Mouse (Mus musculus): ENCODE data around the gene Arpc4. TPM values are rescaled to one million over a fixed set of nuclear protein-coding genes. Genes with fewer than 3 reads are reported as not detected.

The Arpc4 gene
- polyA plus RNA-seq, 1 experiment from 2014 or later = 363 TPM

DNA sequence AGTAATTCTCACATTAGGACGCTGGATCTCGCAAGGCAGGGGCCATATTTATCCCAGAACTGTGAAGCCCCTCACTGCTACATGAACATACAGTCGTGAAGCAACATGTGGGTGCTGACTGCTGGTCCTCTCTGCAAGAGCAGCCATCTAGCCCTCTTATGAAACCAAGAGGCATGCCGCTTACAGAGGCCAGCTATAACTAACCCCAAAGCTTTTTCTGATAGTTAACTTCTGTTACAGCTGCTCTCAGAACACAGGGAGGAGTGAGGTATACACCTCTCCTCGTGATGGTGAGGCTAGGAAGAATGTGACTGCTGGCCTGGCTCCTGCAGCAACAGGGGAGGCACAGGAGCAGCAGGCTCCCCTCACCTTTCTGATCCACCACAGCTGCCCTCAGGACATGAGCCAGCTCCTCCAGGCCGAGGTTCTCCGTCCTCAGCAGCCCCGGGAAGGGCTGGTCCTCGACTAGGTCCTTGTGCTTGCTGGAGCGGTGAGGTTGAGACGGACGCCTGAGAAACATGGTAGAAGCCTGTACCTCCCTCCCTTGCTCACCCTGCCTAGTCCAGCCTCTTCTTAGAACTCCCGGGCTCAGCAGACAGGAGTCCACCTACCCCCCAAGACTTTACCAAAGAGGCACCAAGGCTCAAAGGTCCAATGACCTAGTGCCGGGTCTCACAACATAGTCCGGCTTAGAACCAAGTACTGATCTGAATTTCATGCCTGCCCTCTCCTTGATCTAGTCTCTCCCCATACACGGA lies 40.7 kb downstream of the Arpc4 start:
- ATAC-seq (ENCODE audit: low FRiP score) = peak; percentile 74

DNA sequence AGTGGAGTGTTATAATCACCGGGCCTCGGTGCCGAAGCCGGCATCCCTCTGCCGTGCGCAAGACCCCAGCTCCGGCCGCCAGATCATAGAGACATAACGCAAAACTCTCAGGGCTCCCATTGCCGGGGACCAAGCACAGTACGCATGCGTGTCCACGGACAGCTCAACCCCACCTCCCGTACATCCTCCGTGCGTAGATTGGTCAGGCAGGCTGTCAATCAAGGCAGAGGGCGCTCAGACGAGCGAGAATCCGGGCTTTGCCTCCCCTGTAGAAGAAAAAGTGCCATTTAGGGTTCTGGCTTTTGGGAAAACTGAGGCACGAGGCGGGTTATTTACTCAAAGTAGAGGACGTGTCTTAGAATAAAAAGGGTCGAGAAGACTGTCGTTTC lies 41.3 kb downstream of the Arpc4 start, which contains the start of gene Rpusd3:
Rpusd3 (minus strand) TSS at position 142 of the 389 bp plus-strand sequence.
- Histone ChIP-seq H3K4me1 (peaks cover 14% of the 10 kb centered on the region), H3K9ac (peak within 1 kb of the TSS; percentile 64), H3K9me3 (replicated peaks) (no peaks in the 10 kb centered on the region), H3K36me3 (peaks cover 12% of the 10 kb centered on the region; the same call in 1 of the 2 replicates), H3K27me3 (no peaks in the 10 kb centered on the region; the same call in 1 of the 2 replicates), H3K4me3 (peak within 1 kb of the TSS; percentile 55), H3K4me2 (replicated peaks) (peak within 1 kb of the TSS; percentile 91), H3K27ac (no peak within 1 kb of the TSS)
- ATAC-seq (ENCODE audit: low FRiP score) = peak; percentile 98
- under 1% methylated on average over 25 of the region's 25 CpGs for whole genome bisulfite sequencing

More for the DNA sequence above, 40.7 kb downstream of the Arpc4 start:
- Histone ChIP-seq H3K9me3 (replicated peaks) (no peaks in the 10 kb centered on the region), H3K4me3 (peak overlapping the region; percentile 55), H3K4me2 (replicated peaks) (peak overlapping the region; percentile 91), H3K27ac (no peak overlapping the region), H3K4me1 (peaks cover 14% of the 10 kb centered on the region), H3K9ac (peak overlapping the region; percentile 64), H3K36me3 (peaks cover 14% of the 10 kb centered on the region; the same call in 1 of the 2 replicates), H3K27me3 (no peaks in the 10 kb centered on the region)
- 16% methylated on average over 16 of the region's 16 CpGs for WGBS

- no peak for ATAC-seq (ENCODE audit: low FRiP score)
- no peaks in the 10 kb centered on the region; the same call in 1 of the 2 replicates for H3K9me3 ChIP-seq (replicated peaks)
- no peak overlapping the region for H3K4me2 ChIP-seq (replicated peaks)
- 85% methylated on average over 4 of the region's 4 CpGs for WGBS
- H3K4me1 ChIP-seq = peaks cover 10% of the 10 kb centered on the region
- H3K36me3 ChIP-seq = no peaks in the 10 kb centered on the region
- no peak overlapping the region for H3K27ac ChIP-seq
- no peaks in the 10 kb centered on the region; the same call in 1 of the 2 replicates for H3K27me3 ChIP-seq
- no peak overlapping the region for H3K4me3 ChIP-seq
- H3K9ac ChIP-seq = no peak overlapping the region
Observed at GRCm38 (mm10) chr6:113423000-113423399, 45.1 kb downstream of the Arpc4 start.

DNA sequence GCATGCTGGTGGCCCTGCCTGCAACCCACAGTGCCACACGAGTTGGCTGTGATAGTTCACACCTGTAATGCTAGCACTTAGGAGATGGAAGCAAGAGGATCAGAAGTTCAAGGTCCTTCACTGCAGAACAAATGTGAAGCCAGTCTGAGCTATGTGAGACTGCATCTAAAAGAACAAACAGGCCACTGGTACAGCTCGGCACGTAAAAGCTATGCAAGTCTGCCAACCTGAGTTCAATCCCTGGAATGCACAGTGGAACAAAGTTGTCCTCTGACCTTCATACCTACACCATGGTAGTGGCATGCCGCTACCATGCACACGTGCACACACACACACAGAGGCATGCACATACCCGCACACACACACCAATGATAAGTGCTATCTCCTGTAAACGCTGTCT lies 46.3 kb downstream of the Arpc4 start:
- H3K27ac ChIP-seq = no peak overlapping the region
- no peak overlapping the region for H3K9ac ChIP-seq
- H3K4me1 ChIP-seq = peaks cover 3% of the 10 kb centered on the region; the same call in 1 of the 2 replicates
- no peaks in the 10 kb centered on the region; the same call in 1 of the 2 replicates for H3K27me3 ChIP-seq
- WGBS = 88% methylated on average over 7 of the region's 7 CpGs
- no peak overlapping the region for H3K4me3 ChIP-seq
- H3K36me3 ChIP-seq = no peaks in the 10 kb centered on the region
- no peak for ATAC-seq (ENCODE audit: low FRiP score)
- no peak overlapping the region for H3K4me2 ChIP-seq (replicated peaks)
- no peaks in the 10 kb centered on the region; the same call in 1 of the 2 replicates for H3K9me3 ChIP-seq (replicated peaks)

DNA sequence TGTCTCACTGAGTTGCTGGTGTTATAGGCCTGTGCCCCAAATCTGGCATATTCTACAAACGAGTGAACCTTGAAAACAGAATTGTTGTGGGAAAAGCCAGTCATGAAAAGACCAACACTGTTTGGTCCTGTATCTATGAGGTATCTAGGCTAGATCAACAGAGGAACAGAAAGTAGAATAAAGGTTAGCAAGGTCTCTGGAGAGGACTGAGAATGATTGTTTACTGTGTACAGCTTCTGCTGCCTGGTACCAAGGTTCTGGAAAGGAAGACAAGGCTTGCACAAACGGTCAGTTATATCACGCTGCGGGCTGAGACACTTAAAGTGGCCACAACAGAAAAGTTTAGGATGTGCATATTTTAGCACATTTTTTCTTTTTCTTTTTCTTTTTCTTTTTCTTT lies 48.8 kb downstream of the Arpc4 start:
- Histone ChIP-seq H3K4me2 (replicated peaks) (no peak overlapping the region), H3K27ac (no peak overlapping the region), H3K36me3 (no peaks in the 10 kb centered on the region), H3K4me3 (no peak overlapping the region), H3K9ac (no peak overlapping the region), H3K4me1 (no peaks in the 10 kb centered on the region), H3K9me3 (replicated peaks) (no peaks in the 10 kb centered on the region; the same call in 1 of the 2 replicates), H3K27me3 (no peaks in the 10 kb centered on the region; the same call in 1 of the 2 replicates)
- no peak for ATAC-seq (ENCODE audit: low FRiP score)
- WGBS = 94% methylated on average over 4 of the region's 4 CpGs

DNA sequence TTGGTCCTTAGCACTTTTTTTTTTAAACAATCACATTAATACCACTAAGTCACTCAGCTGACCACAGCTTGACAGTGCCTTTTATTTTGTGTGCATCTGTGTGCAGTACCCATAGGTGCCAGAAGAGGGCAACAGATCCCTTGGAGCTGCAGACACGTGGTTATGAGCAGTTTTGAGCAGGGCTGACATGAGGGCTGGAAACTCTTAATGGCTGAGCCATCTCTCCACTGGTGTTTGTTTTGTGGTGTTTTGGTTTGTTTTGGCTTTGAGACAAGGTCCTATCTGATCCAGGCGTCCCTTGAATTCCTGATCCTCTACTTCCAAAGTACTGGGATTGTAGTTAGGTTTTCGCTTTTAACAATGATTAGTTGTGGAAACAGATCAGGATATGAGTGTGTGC lies 49.5 kb downstream of the Arpc4 start:
- H3K9me3 ChIP-seq (replicated peaks) = no peaks in the 10 kb centered on the region; the same call in 1 of the 2 replicates
- WGBS = 63% methylated on average over 3 of the region's 3 CpGs
- H3K9ac ChIP-seq = no peak overlapping the region
- no peak overlapping the region for H3K4me3 ChIP-seq
- H3K4me2 ChIP-seq (replicated peaks) = no peak overlapping the region
- no peak overlapping the region for H3K27ac ChIP-seq
- no peak for ATAC-seq (ENCODE audit: low FRiP score)
- no peaks in the 10 kb centered on the region for H3K4me1 ChIP-seq
- no peaks in the 10 kb centered on the region for H3K36me3 ChIP-seq
- H3K27me3 ChIP-seq = no peaks in the 10 kb centered on the region; the same call in 1 of the 2 replicates

DNA sequence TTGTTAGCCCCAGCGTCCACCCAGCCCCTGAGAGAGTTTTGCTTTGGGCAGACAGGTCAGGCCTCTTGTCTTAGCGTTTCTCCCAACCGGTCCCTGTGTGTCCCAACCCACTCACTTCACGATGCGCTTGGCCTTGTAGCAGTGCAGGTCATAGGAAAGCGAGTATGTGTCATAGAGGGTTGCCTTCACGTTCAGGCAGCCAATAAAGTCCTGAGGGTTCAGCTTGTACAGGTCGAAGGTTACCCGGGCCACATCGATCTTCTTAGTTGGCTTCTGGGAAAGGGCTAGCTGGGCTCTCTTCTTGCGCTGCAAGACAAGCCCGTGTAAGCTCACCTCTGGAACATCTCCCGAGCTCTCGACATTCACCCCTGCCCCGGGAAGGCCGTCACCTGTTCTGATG lies 50.1 kb downstream of the Arpc4 start:
- H3K27ac ChIP-seq = no peak overlapping the region
- no peak for ATAC-seq (ENCODE audit: low FRiP score)
- no peaks in the 10 kb centered on the region for H3K36me3 ChIP-seq
- H3K9me3 ChIP-seq (replicated peaks) = no peaks in the 10 kb centered on the region; the same call in 1 of the 2 replicates
- H3K9ac ChIP-seq = no peak overlapping the region
- WGBS = 88% methylated on average over 16 of the region's 16 CpGs
- H3K4me3 ChIP-seq = no peak overlapping the region
- no peak overlapping the region for H3K4me2 ChIP-seq (replicated peaks)
- H3K4me1 ChIP-seq = no peaks in the 10 kb centered on the region
- no peaks in the 10 kb centered on the region; the same call in 1 of the 2 replicates for H3K27me3 ChIP-seq

DNA sequence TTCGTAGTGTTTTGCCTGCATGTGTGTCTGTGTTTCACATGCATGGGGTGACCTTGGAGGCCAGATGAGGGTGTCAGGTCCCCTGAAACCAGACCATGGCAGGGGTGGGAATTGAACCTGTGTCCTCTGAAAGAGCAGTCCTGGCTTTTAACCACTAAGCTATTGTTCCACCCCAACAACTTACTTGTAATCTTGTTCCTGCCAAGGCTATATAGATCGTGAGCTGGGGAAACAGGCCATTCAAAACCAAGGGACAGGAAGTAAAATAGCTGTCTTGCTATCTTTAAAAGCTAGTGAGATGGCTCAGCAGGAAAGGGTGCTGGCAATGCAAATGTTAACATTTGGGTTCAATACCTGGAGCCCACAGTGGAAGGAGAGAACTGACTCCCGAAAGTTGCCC lies 52.0 kb downstream of the Arpc4 start:
- no peaks in the 10 kb centered on the region for H3K36me3 ChIP-seq
- peaks cover 2% of the 10 kb centered on the region; the same call in 1 of the 2 replicates for H3K27me3 ChIP-seq
- no peak overlapping the region for H3K4me2 ChIP-seq (replicated peaks)
- no peak overlapping the region for H3K27ac ChIP-seq
- no peak overlapping the region for H3K9ac ChIP-seq
- no peak for ATAC-seq (ENCODE audit: low FRiP score)
- 76% methylated on average over 3 of the region's 3 CpGs for WGBS
- no peaks in the 10 kb centered on the region for H3K4me1 ChIP-seq
- no peaks in the 10 kb centered on the region; the same call in 1 of the 2 replicates for H3K9me3 ChIP-seq (replicated peaks)
- no peak overlapping the region for H3K4me3 ChIP-seq

DNA sequence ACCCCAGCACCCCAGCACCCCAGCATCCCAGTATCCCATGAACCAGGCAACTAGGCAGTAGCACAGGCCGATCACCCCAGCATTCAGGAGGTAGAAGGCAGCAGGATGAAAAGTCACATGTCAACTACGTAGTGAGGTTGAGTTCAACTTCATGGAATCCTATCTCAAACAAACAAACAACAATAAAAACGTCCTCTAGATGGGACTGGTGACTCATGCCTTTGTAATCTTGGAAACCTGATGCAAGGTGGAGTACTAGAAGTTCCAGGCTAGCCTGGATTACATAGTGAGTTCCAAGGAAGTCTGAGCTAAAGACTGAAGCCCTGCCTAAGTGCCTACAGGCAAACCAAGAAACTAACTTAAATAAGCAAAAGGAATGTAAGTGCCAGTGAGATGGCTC lies 52.9 kb downstream of the Arpc4 start:
- no peak for ATAC-seq (ENCODE audit: low FRiP score)
- H3K27ac ChIP-seq = no peak overlapping the region
- H3K9me3 ChIP-seq (replicated peaks) = no peaks in the 10 kb centered on the region; the same call in 1 of the 2 replicates
- peaks cover 2% of the 10 kb centered on the region; the same call in 1 of the 2 replicates for H3K27me3 ChIP-seq
- H3K4me1 ChIP-seq = no peaks in the 10 kb centered on the region
- no peaks in the 10 kb centered on the region for H3K36me3 ChIP-seq
- no peak overlapping the region for H3K9ac ChIP-seq
- no peak overlapping the region for H3K4me2 ChIP-seq (replicated peaks)
- WGBS = 59% methylated on average over 3 of the region's 3 CpGs
- H3K4me3 ChIP-seq = no peak overlapping the region

DNA sequence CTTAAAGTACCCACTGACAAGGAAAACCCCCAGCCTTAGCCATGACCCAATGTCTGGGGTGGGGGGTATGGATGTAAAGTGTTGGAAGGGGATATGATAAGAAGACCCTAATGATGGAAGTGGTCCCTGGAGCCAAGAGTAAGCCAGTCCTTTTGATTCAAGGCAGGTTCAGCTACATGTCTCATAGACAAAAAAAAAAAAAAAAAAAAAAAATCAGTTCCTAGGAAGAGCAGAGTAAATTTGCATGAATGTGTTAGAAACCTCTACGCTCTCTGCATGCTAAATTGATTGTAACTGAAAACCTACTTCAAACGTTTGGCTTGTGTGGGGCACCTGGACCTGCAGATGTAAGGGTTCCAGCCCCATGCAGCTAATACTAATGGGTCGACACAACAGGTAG lies 53.9 kb downstream of the Arpc4 start:
- Histone ChIP-seq H3K4me3 (no peak overlapping the region), H3K27ac (no peak overlapping the region), H3K36me3 (no peaks in the 10 kb centered on the region), H3K9me3 (replicated peaks) (no peaks in the 10 kb centered on the region; the same call in 1 of the 2 replicates), H3K27me3 (peaks cover 2% of the 10 kb centered on the region; the same call in 1 of the 2 replicates), H3K9ac (no peak overlapping the region), H3K4me2 (replicated peaks) (no peak overlapping the region), H3K4me1 (no peaks in the 10 kb centered on the region)
- ATAC-seq (ENCODE audit: low FRiP score) = no peak
- WGBS = 57% methylated on average over 3 of the region's 3 CpGs

GRCm38 (mm10) chr6:113433661-113434060 lies 55.7 kb downstream of the Arpc4 start:
- 73% methylated on average over 3 of the region's 3 CpGs for WGBS
- Histone ChIP-seq H3K9me3 (replicated peaks) (no peaks in the 10 kb centered on the region), H3K4me2 (replicated peaks) (no peak overlapping the region), H3K36me3 (no peaks in the 10 kb centered on the region), H3K4me3 (no peak overlapping the region), H3K9ac (no peak overlapping the region), H3K27ac (no peak overlapping the region), H3K4me1 (no peaks in the 10 kb centered on the region), H3K27me3 (peaks cover 2% of the 10 kb centered on the region; the same call in 1 of the 2 replicates)
- no peak for ATAC-seq (ENCODE audit: low FRiP score)

GRCm38 (mm10) chr6:113434691-113435090 lies 56.8 kb downstream of the Arpc4 start:
- Histone ChIP-seq H3K4me1 (no peaks in the 10 kb centered on the region), H3K27me3 (peaks cover 2% of the 10 kb centered on the region; the same call in 1 of the 2 replicates), H3K9me3 (replicated peaks) (no peaks in the 10 kb centered on the region), H3K27ac (no peak overlapping the region), H3K4me2 (replicated peaks) (no peak overlapping the region), H3K4me3 (no peak overlapping the region), H3K36me3 (no peaks in the 10 kb centered on the region), H3K9ac (no peak overlapping the region)
- 67% methylated on average over 7 of the region's 7 CpGs for WGBS
- ATAC-seq (ENCODE audit: low FRiP score) = no peak
